Mouse (Mus musculus) spleen, adult 12 weeks (tissue): ENCODE measurements around the gene Pdzph1.

Experiments
- DNase-seq: peaks from one replicate; pipeline ENCODE4 v3.0.0; 2022; ENCODE audit warnings: low spot score

The Pdzph1 gene

GRCm38 (mm10) chr17:58922821-58923220, 68.4 kb downstream of the Pdzph1 start:
- DNase-seq = no peak

- no peak for DNase-seq
These were observed 71.2 kb downstream of the Pdzph1 start for GRCm38 (mm10) chr17:58919927-58920326.

GRCm38 (mm10) chr17:58919061-58919460, 72.1 kb downstream of the Pdzph1 start:
- no peak for DNase-seq

- DNase-seq = no peak
These were observed 72.6 kb downstream of the Pdzph1 start for GRCm38 (mm10) chr17:58918539-58918938.

- DNase-seq = no peak
These were observed 79.6 kb downstream of the Pdzph1 start for GRCm38 (mm10) chr17:58911564-58911963.

GRCm38 (mm10) chr17:58909061-58909661, 82.0 kb downstream of the Pdzph1 start:
- DNase-seq = no peak

GRCm38 (mm10) chr17:58906001-58906400, 85.2 kb downstream of the Pdzph1 start:
- no peak for DNase-seq

GRCm38 (mm10) chr17:58891488-58892210, 99.5 kb downstream of the Pdzph1 start:
- DNase-seq = no peak

GRCm38 (mm10) chr17:58889905-58890645, 101.1 kb downstream of the Pdzph1 start:
- DNase-seq = no peak

- no peak for DNase-seq
These were observed 106.8 kb downstream of the Pdzph1 start for GRCm38 (mm10) chr17:58884393-58884792.

- DNase-seq = no peak
These were observed 117.8 kb downstream of the Pdzph1 start for GRCm38 (mm10) chr17:58873356-58873755.

- DNase-seq = no peak
These were observed 120.4 kb downstream of the Pdzph1 start for GRCm38 (mm10) chr17:58870795-58871194.
